Mouse (Mus musculus): ENCODE results near the gene Fbxw27. TPM values are rescaled to one million over a fixed set of nuclear protein-coding genes. Genes with fewer than 3 reads are reported as not detected.
"Not testable (repeated sequence)": the region's sequence is repeated elsewhere in the genome, so short reads cannot be mapped to it uniquely, and the experiment has no call there.

Fbxw27 gene
- total RNA-seq (2021): not detected

DNA sequence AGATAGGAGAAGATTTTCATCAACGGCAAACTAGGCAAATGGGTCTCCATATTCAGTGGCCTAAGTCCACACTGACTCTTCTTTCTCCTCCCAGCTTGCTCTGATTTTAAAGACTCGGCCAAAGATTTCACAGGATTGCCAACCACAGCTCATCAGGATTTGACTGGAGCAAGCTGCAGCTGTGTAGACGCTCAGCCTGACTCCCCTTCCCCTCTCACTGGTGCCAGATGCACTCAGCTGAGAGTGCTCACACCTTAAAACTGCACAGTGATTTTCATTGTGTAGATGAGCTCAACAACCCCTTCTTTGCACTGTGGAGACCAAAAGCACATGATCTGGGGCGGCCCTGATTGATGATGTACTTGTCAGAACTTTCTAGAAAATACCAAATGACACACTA lies at the start of gene Fbxw27:
Fbxw27 (minus strand) TSS at position 101 of the 400 bp plus-strand sequence.
- not testable (repeated sequence) for DNase-seq (ENCODE audit: extremely low spot score in 1 of 2, low spot score in 1 of 2)

DNA sequence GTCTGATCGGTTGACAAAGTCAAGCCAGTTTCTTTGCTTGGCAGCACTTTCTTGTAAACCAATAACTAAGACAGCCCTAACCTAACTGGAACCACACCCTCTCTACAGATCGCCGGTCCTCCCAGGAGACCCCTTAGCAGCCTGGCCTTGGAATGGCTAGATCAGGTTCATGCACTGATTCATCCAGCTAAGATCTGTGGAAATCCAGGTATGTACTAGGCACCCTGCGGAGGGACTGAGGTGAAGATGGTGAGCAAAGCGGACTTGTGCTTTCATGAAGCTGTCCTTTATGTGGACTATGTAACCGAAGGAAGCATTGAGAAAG lies 42.6 kb upstream of the Fbxw27 start:
- DNase-seq (ENCODE audit: extremely low spot score in 1 of 2, low spot score in 1 of 2): no peak

DNA sequence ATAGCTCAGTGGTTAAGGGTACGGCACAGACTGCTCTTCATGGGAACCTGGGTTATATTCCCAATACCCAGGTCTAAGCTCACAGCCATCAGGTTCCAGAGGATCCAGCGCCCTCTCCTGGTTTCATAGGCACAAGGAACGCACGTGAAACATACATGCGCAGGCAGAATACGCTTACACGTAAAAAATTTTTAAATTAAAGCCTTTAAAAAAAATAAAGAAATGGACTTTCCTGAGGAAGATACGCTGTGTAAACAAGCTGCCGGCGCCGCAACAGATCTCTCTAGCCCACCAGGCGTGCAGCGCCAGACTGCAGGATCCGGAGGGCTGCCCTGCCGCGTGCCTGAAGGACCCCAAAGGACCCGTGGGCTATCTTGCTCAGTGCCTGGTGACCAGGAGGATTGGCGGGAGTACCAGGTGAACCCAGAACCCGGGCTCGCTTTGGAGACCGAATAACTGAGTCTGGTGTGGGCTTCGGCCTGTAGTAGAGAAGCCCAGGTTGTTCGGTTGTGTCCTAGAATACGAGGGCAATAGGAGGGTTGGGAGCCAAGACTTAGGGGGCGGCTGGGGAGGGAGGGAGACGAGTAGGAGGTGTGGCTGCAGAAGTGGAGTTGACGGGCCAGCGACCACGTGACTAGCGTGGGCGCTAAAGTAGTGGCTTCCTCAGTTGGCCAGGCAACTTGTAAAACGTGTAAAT lies 42.1 kb upstream of the Fbxw27 start, which contains the start of gene Nme6:
Nme6 (plus strand) TSS at position 359 of the 697 bp plus-strand sequence.
- peak; percentile 69 to 87 for DNase-seq (ENCODE audit: extremely low spot score in 1 of 2, low spot score in 1 of 2)

- DNase-seq (ENCODE audit: extremely low spot score in 1 of 2, low spot score in 1 of 2): no peak
Measured at GRCm38 (mm10) chr9:109826181-109826580, 35.7 kb upstream of the Fbxw27 start.

- no peak for DNase-seq (ENCODE audit: extremely low spot score in 1 of 2, low spot score in 1 of 2)
Measured at GRCm38 (mm10) chr9:109825739-109826138, 35.3 kb upstream of the Fbxw27 start.

DNA sequence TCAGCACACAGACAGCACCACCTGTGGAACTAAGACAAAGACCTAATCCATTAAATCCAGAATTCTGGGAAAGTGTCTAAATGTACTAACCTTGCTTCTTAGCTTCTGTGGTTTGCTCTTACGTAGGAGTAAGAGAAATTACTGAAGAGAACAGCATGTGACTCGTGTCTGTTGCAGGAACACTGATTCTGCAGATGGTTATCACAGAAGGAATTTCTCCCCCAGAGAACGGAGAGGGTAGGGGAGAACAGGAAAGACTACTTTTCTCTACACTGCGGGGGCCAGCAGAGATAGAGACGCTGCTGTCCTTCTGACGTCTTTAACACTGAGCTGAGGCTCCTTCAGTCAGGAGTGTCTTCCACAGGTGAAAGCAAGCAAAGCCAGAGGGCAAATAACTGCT lies 25.9 kb upstream of the Fbxw27 start:
- DNase-seq (ENCODE audit: extremely low spot score in 1 of 2, low spot score in 1 of 2): no peak

DNA sequence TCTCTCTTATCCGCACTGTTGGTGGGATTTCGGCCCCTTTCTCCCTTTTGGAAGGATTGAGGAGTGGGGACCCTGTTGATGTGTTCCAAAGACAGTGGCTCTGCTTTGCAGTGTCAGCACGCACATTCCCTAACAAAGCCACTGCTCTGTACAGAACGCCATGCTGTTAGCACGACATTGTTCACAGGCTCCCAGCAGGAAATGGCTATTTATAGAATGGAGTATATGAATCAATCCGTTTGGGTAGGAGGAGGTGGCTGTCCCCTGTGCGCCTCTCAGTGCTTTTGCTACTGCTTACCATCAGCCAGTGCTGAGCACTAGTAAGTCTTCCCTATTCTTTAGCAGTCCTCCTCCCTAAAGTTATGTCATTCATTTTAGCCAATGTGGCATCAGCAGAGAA lies 23.0 kb upstream of the Fbxw27 start:
- no peak for DNase-seq (ENCODE audit: extremely low spot score in 1 of 2, low spot score in 1 of 2)

DNA sequence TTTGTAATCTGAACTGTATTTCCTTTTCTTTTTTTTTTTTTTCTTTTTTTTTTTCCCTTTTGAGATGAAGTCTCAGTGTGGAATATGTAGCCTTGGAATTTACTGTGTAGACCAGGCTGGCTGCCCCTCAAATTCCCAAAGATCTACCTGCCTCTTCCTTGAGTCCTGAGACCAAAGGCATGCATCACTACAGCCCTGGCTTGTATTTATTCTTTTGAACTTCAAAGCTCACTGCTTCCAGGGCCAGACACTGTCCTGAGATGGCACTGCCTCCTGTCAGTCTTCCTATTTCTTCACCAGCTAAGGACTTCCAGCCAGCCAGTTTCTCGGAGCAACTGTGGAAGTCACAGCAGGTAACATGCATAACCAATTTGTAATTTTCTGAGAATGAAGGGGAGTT lies 21.5 kb upstream of the Fbxw27 start, which contains the start of gene Spink8:
Spink8 (plus strand) TSS at position 301 of the 400 bp plus-strand sequence.
- no peak for DNase-seq (ENCODE audit: extremely low spot score in 1 of 2, low spot score in 1 of 2)

DNA sequence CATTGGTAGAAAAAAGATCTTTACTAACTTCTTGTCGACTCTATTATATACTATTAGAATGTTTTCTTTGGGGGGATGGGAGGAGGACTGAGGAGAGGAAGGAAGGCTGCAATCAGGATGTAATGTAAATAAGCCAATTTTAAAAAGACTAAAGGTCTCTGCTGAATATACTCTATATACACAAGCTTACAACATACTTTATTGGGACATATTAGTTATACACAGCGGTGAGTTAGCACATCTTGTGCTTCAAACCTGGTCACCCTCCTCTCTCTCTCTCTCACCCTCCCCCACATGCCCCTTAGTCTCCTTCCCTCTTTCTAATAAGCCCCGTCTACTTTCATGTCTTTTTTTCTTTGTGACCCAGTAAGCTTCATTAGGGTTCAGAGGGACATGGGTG lies 17.4 kb upstream of the Fbxw27 start:
- DNase-seq (ENCODE audit: extremely low spot score in 1 of 2, low spot score in 1 of 2): no peak

DNA sequence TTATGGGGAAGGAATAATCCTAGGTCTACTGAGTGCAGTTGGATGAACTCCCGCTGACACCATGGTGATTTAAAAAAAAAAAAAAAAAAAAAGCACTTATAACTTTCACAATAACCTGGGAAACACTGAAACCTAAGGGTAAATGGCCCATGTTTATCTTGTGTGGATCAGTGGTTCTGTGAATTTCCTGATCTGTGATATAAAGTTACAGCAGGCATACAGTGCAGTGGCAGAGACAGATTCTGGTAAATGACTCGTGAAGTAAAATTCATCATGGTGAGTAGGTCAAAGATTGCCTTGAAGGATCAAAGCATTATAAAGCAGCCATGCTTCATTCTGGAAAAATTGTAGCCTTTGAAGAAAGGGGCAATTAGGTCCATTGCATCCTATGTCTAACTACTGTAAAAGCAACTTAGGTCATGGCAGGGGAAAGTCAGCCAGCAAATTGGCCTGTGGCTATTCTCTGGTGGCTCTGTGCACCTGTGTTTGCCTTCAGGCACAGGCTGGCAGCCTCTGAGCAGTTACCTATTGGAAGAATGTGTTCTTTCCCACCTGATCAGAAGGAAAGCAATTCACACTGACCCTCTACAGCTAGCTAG lies 16.3 kb upstream of the Fbxw27 start:
- DNase-seq (ENCODE audit: extremely low spot score in 1 of 2, low spot score in 1 of 2): no peak

GRCm38 (mm10) chr9:109806260-109806659 lies 15.8 kb upstream of the Fbxw27 start:
- no peak for DNase-seq (ENCODE audit: extremely low spot score in 1 of 2, low spot score in 1 of 2)

DNA sequence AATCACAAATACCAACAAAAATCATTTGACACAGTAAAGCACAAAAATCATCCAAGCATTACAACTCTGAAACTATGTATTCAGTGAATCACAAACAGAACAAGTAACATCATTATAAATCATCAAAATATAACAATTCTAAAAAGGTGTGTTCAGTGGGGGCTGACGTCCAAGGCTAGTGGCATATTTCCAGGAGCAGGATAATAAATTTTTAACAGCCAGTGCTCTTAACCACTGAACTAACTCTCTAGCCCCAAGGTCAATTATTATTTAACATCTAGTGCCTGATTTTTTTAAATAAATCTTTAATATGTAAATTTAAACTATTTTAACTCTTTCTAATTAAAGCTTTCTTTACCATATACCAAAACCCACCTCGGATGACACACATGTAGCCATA lies 15.1 kb upstream of the Fbxw27 start:
- not testable (repeated sequence) for DNase-seq (ENCODE audit: extremely low spot score in 1 of 2, low spot score in 1 of 2)

GRCm38 (mm10) chr9:109798051-109798450 lies 7.6 kb upstream of the Fbxw27 start:
- DNase-seq (ENCODE audit: extremely low spot score in 1 of 2, low spot score in 1 of 2): peak in 1 of 2 experiments; percentile 4

DNA sequence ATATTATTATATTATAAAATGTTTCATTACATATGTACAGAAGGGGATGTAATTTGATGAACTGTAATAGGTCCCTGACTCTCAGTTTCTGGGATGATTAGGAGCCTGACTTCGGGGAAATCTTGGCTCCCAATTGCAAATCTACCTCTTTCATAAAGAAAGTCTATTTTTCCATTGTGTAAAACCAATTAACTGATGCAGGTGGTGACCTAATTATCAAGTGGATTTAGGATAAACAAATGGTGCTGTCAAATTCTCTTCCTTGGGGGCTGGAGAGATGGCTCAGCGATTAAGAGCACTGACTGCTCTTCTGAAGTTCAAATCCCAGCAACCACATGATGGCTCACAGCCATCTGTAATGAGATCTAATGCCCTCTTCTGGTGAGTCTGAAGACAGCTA lies 5.3 kb upstream of the Fbxw27 start:
- no peak for DNase-seq (ENCODE audit: extremely low spot score in 1 of 2, low spot score in 1 of 2)

DNA sequence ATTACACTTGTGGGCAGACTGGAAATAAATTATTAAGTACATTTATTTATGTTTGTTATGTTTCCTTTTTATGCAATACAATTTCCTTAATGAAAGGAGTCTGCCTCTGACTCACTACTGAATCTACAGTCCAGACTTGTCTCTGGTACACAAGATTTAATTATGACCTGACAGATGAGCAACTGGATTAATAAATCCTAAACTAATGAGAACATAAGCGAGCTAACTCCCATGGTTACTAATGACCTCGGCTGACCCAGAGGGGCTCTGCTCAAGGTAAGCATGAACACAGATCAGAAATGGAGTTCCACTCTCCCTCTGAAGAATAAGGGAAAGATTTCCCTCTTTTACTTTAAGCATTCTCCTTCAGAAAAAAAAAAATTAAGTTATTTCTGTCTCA lies 4.8 kb upstream of the Fbxw27 start:
- DNase-seq (ENCODE audit: extremely low spot score in 1 of 2, low spot score in 1 of 2): no peak

- not testable (repeated sequence) for DNase-seq (ENCODE audit: extremely low spot score in 1 of 2, low spot score in 1 of 2)
Measured at GRCm38 (mm10) chr9:109766841-109767240, 23.6 kb downstream of the Fbxw27 start.

- not testable (repeated sequence) for DNase-seq (ENCODE audit: extremely low spot score in 1 of 2, low spot score in 1 of 2)
Measured at GRCm38 (mm10) chr9:109745989-109746388, 44.5 kb downstream of the Fbxw27 start, which contains the start of gene Fbxw26. Gene Fbxw26 (minus strand): TSS chr9:109746089.

Other genes with a start within 250 kb of the Fbxw27 start
- not detected for gene Fbxw15, start 222.4 kb downstream of the Fbxw27 start, total RNA-seq (2021)
- not detected for gene Fbxw24, start 164.6 kb downstream of the Fbxw27 start, total RNA-seq (2021)
- gene Fbxw25, start 126.0 kb downstream of the Fbxw27 start, total RNA-seq (2021): not detected
- gene Fbxw18, start 88.0 kb downstream of the Fbxw27 start, total RNA-seq (2021): not detected
- not detected for gene Fbxw26, start 44.6 kb downstream of the Fbxw27 start, total RNA-seq (2021)
- gene Spink8, start 21.6 kb upstream of the Fbxw27 start, total RNA-seq (2021): 10 to 100 TPM; 65.0 to 68.7 TPM
- 1 to 10 TPM; 8.7 to 9.1 TPM for gene Nme6, start 42.1 kb upstream of the Fbxw27 start, total RNA-seq (2021)
- gene Camp, start 58.9 kb upstream of the Fbxw27 start, total RNA-seq (2021): not detected
- gene Cdc25a, start 84.9 kb upstream of the Fbxw27 start, total RNA-seq (2021): 1 to 10 TPM; 4.3 to 5.6 TPM
- gene Map4, start 140.8 kb upstream of the Fbxw27 start, total RNA-seq (2021): 100 to 1,000 TPM; 580 to 618 TPM

Data from layer of hippocampus, postnatal 25 days (tissue).